Mouse (Mus musculus) G1E (cell line): ENCODE results near the gene Prkar1b. TPM values are rescaled to one million over a fixed set of nuclear protein-coding genes. Genes with fewer than 3 reads are reported as not detected.

Experiments used
- ATAC-seq: 2 replicates; pipeline ENCODE4 v1.8.0; 2016; ENCODE audit warnings: mild to moderate bottlenecking; ENCODE audit not compliant: insufficient number of reproducible peaks, poor library complexity, low FRiP score, severe bottlenecking; ENCODE audit errors: extremely low read depth
- DNase-seq: peaks from one replicate; pipeline ENCODE4 v3.0.0; 2012; ENCODE audit warnings: low spot score
- H3K27me3 ChIP-seq: 2 replicates; pipeline ENCODE4 v1.6.1; 2012; ENCODE audit warnings: mild to moderate bottlenecking, low read length, inconsistent platforms; ENCODE audit not compliant: insufficient read depth
- H3K36me3 ChIP-seq: replicated peaks from 2 replicates; pipeline ENCODE3; 2012; ENCODE audit warnings: mild to moderate bottlenecking, inconsistent platforms
- H3K4me1 ChIP-seq: 2 replicates; pipeline ENCODE4 v1.6.1; 2012; ENCODE audit warnings: low read depth, low read length, inconsistent platforms, mixed read lengths; ENCODE audit not compliant: insufficient read depth
- H3K4me3 ChIP-seq: 2 replicates; pipeline ENCODE4 v1.5.1; 2012; ENCODE audit warnings: low read depth, mild to moderate bottlenecking, inconsistent platforms, low read length, moderate library complexity, mixed read lengths
- H3K9me3 ChIP-seq: replicated peaks from 2 replicates; pipeline ENCODE4 v1.6.1; 2012; ENCODE audit warnings: inconsistent platforms
- CTCF ChIP-seq: IDR thresholded peaks from 2 replicates; pipeline ENCODE4 v1.5.1; 2012; ENCODE audit warnings: low read depth, low read length, inconsistent platforms, mixed read lengths
- GATA1 ChIP-seq: IDR thresholded peaks from 2 replicates; pipeline ENCODE4 v1.6.1; 2012; ENCODE audit warnings: borderline replicate concordance, low read length, inconsistent platforms, mixed read lengths
- GATA2 ChIP-seq: IDR thresholded peaks from 2 replicates; pipeline ENCODE4 v1.6.1; 2012; ENCODE audit warnings: low read depth, low read length, inconsistent platforms, borderline replicate concordance
- POLR2AphosphoS5 ChIP-seq: IDR thresholded peaks from 2 replicates; pipeline ENCODE4 v1.6.1; 2012; ENCODE audit warnings: low read depth, low read length, inconsistent platforms; ENCODE audit not compliant: insufficient replicate concordance
- TAL1 ChIP-seq: conservative IDR thresholded peaks from 2 replicates; pipeline ENCODE4 v1.6.1; 2012; ENCODE audit warnings: low read depth, low read length, inconsistent platforms, mixed read lengths
- polyA plus RNA-seq: library from polyadenylated mRNA; stranded (reverse); fragments of >175 nt; gene quantifications from 2 replicates; pipeline ENCODE4 v1.2.3, GENCODE M21; 2012
- total RNA-seq, 2 experiments: library from RNA; stranded (forward) in 1 of 2; stranded (reverse) in 1 of 2; fragments of 200-1000 nt in 1 of 2; fragments of >200 nt in 1 of 2; fragmentation: Nextera tagmentation in 1 of 2; gene quantifications; 2 replicates each; pipeline ENCODE4 v1.2.3; 2014 to 2017

The Prkar1b gene
- total and polyA plus RNA-seq, 3 experiments, result 1.3 TPM; not detected in 2

GRCm38 (mm10) chr5:139138926-139139472 is 10.8 kb downstream of the Prkar1b start:
- H3K4me3 ChIP-seq, result no peak overlapping the region
- no peaks in the 10 kb centered on the region for H3K9me3 ChIP-seq
- no peaks in the 10 kb centered on the region for H3K4me1 ChIP-seq
- no peak for DNase-seq
- TF ChIP-seq TAL1, result no peak
- no peak for TF ChIP-seq GATA2
- no peak for TF ChIP-seq POLR2AphosphoS5
- no peak for TF ChIP-seq GATA1
- no peak for TF ChIP-seq CTCF
- no peak for ATAC-seq
- H3K36me3 ChIP-seq, result no peaks in the 10 kb centered on the region
- peaks cover 11% of the 10 kb centered on the region; the same call in 1 of the 2 replicates for H3K27me3 ChIP-seq

GRCm38 (mm10) chr5:139138261-139138925 is 11.4 kb downstream of the Prkar1b start:
- ATAC-seq, result no peak
- TF ChIP-seq CTCF (no peak), TAL1 (no peak), GATA1 (no peak), POLR2AphosphoS5 (no peak), GATA2 (no peak)

GRCm38 (mm10) chr5:139137176-139137575 is 12.6 kb downstream of the Prkar1b start:
- no peaks in the 10 kb centered on the region for H3K4me1 ChIP-seq
- no peaks in the 10 kb centered on the region for H3K36me3 ChIP-seq
- no peaks in the 10 kb centered on the region for H3K9me3 ChIP-seq
- ATAC-seq, result no peak
- TF ChIP-seq GATA2 (no peak), POLR2AphosphoS5 (no peak), CTCF (no peak), GATA1 (no peak), TAL1 (no peak)
- no peak overlapping the region for H3K4me3 ChIP-seq
- no peak for DNase-seq
- peaks cover 11% of the 10 kb centered on the region; the same call in 1 of the 2 replicates for H3K27me3 ChIP-seq

More at GRCm38 (mm10) chr5:139138261-139138925, 11.4 kb downstream of the Prkar1b start:
- no peaks in the 10 kb centered on the region for H3K4me1 ChIP-seq
- no peak for DNase-seq
- H3K36me3 ChIP-seq, result no peaks in the 10 kb centered on the region
- H3K4me3 ChIP-seq, result no peak overlapping the region
- H3K9me3 ChIP-seq, result no peaks in the 10 kb centered on the region
- H3K27me3 ChIP-seq, result peaks cover 11% of the 10 kb centered on the region; the same call in 1 of the 2 replicates

- Histone ChIP-seq H3K36me3 (no peaks in the 10 kb centered on the region), H3K9me3 (no peaks in the 10 kb centered on the region), H3K4me1 (no peaks in the 10 kb centered on the region), H3K27me3 (peaks cover 11% of the 10 kb centered on the region; the same call in 1 of the 2 replicates), H3K4me3 (no peak overlapping the region)
- ATAC-seq (no peak), DNase-seq (no peak)
- TF ChIP-seq CTCF (no peak), TAL1 (no peak), POLR2AphosphoS5 (no peak), GATA2 (no peak), GATA1 (no peak)
Measured at GRCm38 (mm10) chr5:139136341-139136740, 13.5 kb downstream of the Prkar1b start.

- TF ChIP-seq GATA1, result no peak
- no peak for TF ChIP-seq GATA2
- no peak for TF ChIP-seq TAL1
- no peak for TF ChIP-seq POLR2AphosphoS5
- no peak for TF ChIP-seq CTCF
- no peak for DNase-seq
- H3K27me3 ChIP-seq, result peaks cover 16% of the 10 kb centered on the region; the same call in 1 of the 2 replicates
- H3K9me3 ChIP-seq, result no peaks in the 10 kb centered on the region
- no peak overlapping the region for H3K4me3 ChIP-seq
- no peaks in the 10 kb centered on the region for H3K4me1 ChIP-seq
- no peaks in the 10 kb centered on the region for H3K36me3 ChIP-seq
- ATAC-seq, result no peak
Measured at GRCm38 (mm10) chr5:139134501-139134900, 15.3 kb downstream of the Prkar1b start.

GRCm38 (mm10) chr5:139130351-139130750 is 19.4 kb downstream of the Prkar1b start:
- no peaks in the 10 kb centered on the region for H3K4me1 ChIP-seq
- TF ChIP-seq GATA2 (no peak), POLR2AphosphoS5 (no peak), TAL1 (no peak), GATA1 (no peak), CTCF (no peak)
- no peaks in the 10 kb centered on the region for H3K36me3 ChIP-seq
- ATAC-seq (no peak), DNase-seq (no peak)
- no peak overlapping the region for H3K4me3 ChIP-seq
- H3K27me3 ChIP-seq, result peaks cover 12% of the 10 kb centered on the region; the same call in 1 of the 2 replicates
- no peaks in the 10 kb centered on the region for H3K9me3 ChIP-seq
